Mouse (Mus musculus): ENCODE results near the gene Eif2ak4. TPM values are rescaled to one million over a fixed set of nuclear protein-coding genes. Genes with fewer than 3 reads are reported as not detected.

Gene Eif2ak4
- 10.2 and 13.0 TPM in 2 replicates for polyA plus RNA-seq (2014; fragmentation: Nextera tagmentation; extraction: Ambion mirVana)

- Histone ChIP-seq H3K4me2 (ENCODE audit: low read depth) (peak within 1 kb of the TSS; percentile 59), H3K4me3 (ENCODE audit: low read depth, low read length) (peak within 1 kb of the TSS; percentile 69), H3K9me3 (ENCODE audit: control insufficient read depth, low read length) (no peaks in the 10 kb centered on the region), H3K4me1 (ENCODE audit: control insufficient read depth, insufficient read depth, low read length) (no peaks in the 10 kb centered on the region; the same call in 1 of the 2 replicates), H3K27ac (ENCODE audit: low read depth, low read length) (peak within 1 kb of the TSS; percentile 81), H3K9ac (ENCODE audit: low read length) (peak within 1 kb of the TSS; percentile 87), H3K36me3 (ENCODE audit: control insufficient read depth, insufficient read depth, low read length) (no peaks in the 10 kb centered on the region), H3K27me3 (ENCODE audit: control insufficient read depth, insufficient read depth, low read length) (no peaks in the 10 kb centered on the region)
- DNase-seq (ENCODE audit: low spot score) (peak; percentile 96), ATAC-seq (ENCODE audit: insufficient read depth, low FRiP score, low TSS enrichment) (peak; percentile 94)
- 1% methylated on average over 61 of the region's 61 CpGs for whole genome bisulfite sequencing
Measured at GRCm38 (mm10) chr2:118388341-118389335, at the start of gene Eif2ak4. TSS of gene Eif2ak4 (plus strand) at chr2:118388618.

DNA sequence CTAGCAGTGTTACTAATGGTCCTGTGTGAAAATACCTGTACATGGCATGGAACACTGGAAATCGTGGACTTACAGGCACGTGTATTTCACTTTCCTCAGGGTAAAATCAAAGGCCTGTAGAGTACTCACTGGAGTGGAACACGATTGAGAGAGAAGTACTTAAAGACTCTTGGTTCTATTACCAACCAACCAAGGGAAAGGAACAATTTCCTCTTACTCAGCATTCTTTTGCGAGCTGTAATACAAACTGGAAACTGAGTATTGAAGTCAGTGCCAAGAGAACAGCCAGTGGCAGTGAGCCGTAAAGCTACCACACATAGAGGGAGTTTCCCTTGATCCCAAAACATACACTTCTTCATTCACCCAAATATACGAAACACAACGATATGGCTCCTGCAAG is 47.1 kb upstream of the Eif2ak4 start:
- H3K9me3 ChIP-seq (ENCODE audit: control insufficient read depth, low read length), result no peaks in the 10 kb centered on the region

DNA sequence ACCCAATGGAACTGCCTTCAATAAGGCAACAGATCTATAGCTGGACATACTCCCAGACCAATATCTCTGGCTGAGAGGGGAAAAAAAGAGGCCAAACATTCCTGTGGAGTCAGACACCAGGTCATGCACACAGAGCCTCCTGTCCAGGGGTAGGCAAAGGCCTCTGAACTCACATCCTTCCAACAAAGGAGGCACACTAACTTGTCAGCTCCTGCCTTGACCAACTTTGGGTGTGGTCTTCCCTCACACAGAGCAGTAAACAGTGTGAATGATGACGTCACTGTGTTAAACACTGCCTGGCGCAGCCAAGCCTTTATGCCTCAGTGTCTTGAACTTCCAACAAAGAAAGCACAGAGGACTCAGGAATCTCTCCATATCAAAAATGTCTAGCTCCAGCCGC is 44.5 kb upstream of the Eif2ak4 start:
- WGBS, result 73% methylated on average over 3 of the region's 3 CpGs
- no peak overlapping the region for H3K9ac ChIP-seq (ENCODE audit: low read length)
- no peak overlapping the region for H3K27ac ChIP-seq (ENCODE audit: low read depth, low read length)
- no peaks in the 10 kb centered on the region for H3K36me3 ChIP-seq (ENCODE audit: control insufficient read depth, insufficient read depth, low read length)
- no peak overlapping the region for H3K4me3 ChIP-seq (ENCODE audit: low read depth, low read length)
- H3K4me1 ChIP-seq (ENCODE audit: control insufficient read depth, insufficient read depth, low read length), result no peaks in the 10 kb centered on the region
- no peak overlapping the region for H3K4me2 ChIP-seq (ENCODE audit: low read depth)
- ATAC-seq (ENCODE audit: insufficient read depth, low FRiP score, low TSS enrichment) (no peak), DNase-seq (ENCODE audit: low spot score) (no peak)
- no peaks in the 10 kb centered on the region for H3K27me3 ChIP-seq (ENCODE audit: control insufficient read depth, insufficient read depth, low read length)
- no peaks in the 10 kb centered on the region for H3K9me3 ChIP-seq (ENCODE audit: control insufficient read depth, low read length)

More for the DNA sequence above, 47.1 kb upstream of the Eif2ak4 start:
- WGBS, result 87% methylated on average over 7 of the region's 7 CpGs
- DNase-seq (ENCODE audit: low spot score) (no peak), ATAC-seq (ENCODE audit: insufficient read depth, low FRiP score, low TSS enrichment) (no peak)
- no peaks in the 10 kb centered on the region for H3K27me3 ChIP-seq (ENCODE audit: control insufficient read depth, insufficient read depth, low read length)
- H3K36me3 ChIP-seq (ENCODE audit: control insufficient read depth, insufficient read depth, low read length), result no peaks in the 10 kb centered on the region
- H3K4me3 ChIP-seq (ENCODE audit: low read depth, low read length), result no peak overlapping the region
- no peak overlapping the region for H3K27ac ChIP-seq (ENCODE audit: low read depth, low read length)
- no peak overlapping the region for H3K4me2 ChIP-seq (ENCODE audit: low read depth)
- H3K9ac ChIP-seq (ENCODE audit: low read length), result no peak overlapping the region
- H3K4me1 ChIP-seq (ENCODE audit: control insufficient read depth, insufficient read depth, low read length), result no peaks in the 10 kb centered on the region

GRCm38 (mm10) chr2:118345535-118345934 is 42.9 kb upstream of the Eif2ak4 start:
- Histone ChIP-seq H3K4me1 (ENCODE audit: control insufficient read depth, insufficient read depth, low read length) (no peaks in the 10 kb centered on the region), H3K9ac (ENCODE audit: low read length) (no peak overlapping the region), H3K9me3 (ENCODE audit: control insufficient read depth, low read length) (no peaks in the 10 kb centered on the region), H3K27me3 (ENCODE audit: control insufficient read depth, insufficient read depth, low read length) (no peaks in the 10 kb centered on the region), H3K36me3 (ENCODE audit: control insufficient read depth, insufficient read depth, low read length) (no peaks in the 10 kb centered on the region), H3K4me3 (ENCODE audit: low read depth, low read length) (no peak overlapping the region), H3K4me2 (ENCODE audit: low read depth) (no peak overlapping the region), H3K27ac (ENCODE audit: low read depth, low read length) (no peak overlapping the region)
- ATAC-seq (ENCODE audit: insufficient read depth, low FRiP score, low TSS enrichment), result no peak
- WGBS, result 56% methylated on average over 1 of the region's 1 CpGs
- no peak for DNase-seq (ENCODE audit: low spot score)

DNA sequence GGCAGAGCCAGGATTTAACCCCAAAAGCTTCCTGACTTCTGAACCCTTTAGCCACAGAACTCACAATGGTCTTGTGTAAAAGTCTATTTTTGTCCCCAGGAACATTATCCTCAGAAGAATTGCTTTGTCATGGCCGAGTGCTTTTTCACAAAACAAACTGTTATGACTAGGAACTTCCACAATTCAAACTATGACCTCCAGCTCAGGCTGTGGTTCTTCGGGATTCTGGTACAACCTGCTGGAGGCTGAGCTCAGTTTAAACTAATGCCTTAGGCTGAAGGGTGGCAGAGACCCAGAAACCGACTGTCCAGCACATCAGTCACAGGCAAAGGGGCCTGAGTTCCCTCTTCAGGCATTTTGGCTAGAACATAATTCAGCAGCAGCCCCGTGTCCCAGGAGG is 34.9 kb upstream of the Eif2ak4 start:
- 58% methylated on average over 4 of the region's 4 CpGs for WGBS
- DNase-seq (ENCODE audit: low spot score), result no peak
- H3K27ac ChIP-seq (ENCODE audit: low read depth, low read length), result no peak overlapping the region

GRCm38 (mm10) chr2:118353916-118354403 is 34.5 kb upstream of the Eif2ak4 start:
- 82% methylated on average over 4 of the region's 4 CpGs for WGBS
- no peak overlapping the region for H3K4me3 ChIP-seq (ENCODE audit: low read depth, low read length)
- no peaks in the 10 kb centered on the region for H3K27me3 ChIP-seq (ENCODE audit: control insufficient read depth, insufficient read depth, low read length)
- ATAC-seq (ENCODE audit: insufficient read depth, low FRiP score, low TSS enrichment) (no peak), DNase-seq (ENCODE audit: low spot score) (no peak)
- no peaks in the 10 kb centered on the region for H3K4me1 ChIP-seq (ENCODE audit: control insufficient read depth, insufficient read depth, low read length)
- H3K36me3 ChIP-seq (ENCODE audit: control insufficient read depth, insufficient read depth, low read length), result no peaks in the 10 kb centered on the region
- no peak overlapping the region for H3K4me2 ChIP-seq (ENCODE audit: low read depth)
- H3K9ac ChIP-seq (ENCODE audit: low read length), result no peak overlapping the region
- no peak overlapping the region for H3K27ac ChIP-seq (ENCODE audit: low read depth, low read length)
- H3K9me3 ChIP-seq (ENCODE audit: control insufficient read depth, low read length), result no peaks in the 10 kb centered on the region

More for the DNA sequence above, 34.9 kb upstream of the Eif2ak4 start:
- H3K4me2 ChIP-seq (ENCODE audit: low read depth), result no peak overlapping the region
- H3K4me3 ChIP-seq (ENCODE audit: low read depth, low read length), result no peak overlapping the region
- H3K9me3 ChIP-seq (ENCODE audit: control insufficient read depth, low read length), result no peaks in the 10 kb centered on the region
- H3K36me3 ChIP-seq (ENCODE audit: control insufficient read depth, insufficient read depth, low read length), result no peaks in the 10 kb centered on the region
- H3K27me3 ChIP-seq (ENCODE audit: control insufficient read depth, insufficient read depth, low read length), result no peaks in the 10 kb centered on the region
- no peaks in the 10 kb centered on the region for H3K4me1 ChIP-seq (ENCODE audit: control insufficient read depth, insufficient read depth, low read length)
- H3K9ac ChIP-seq (ENCODE audit: low read length), result no peak overlapping the region
- no peak for ATAC-seq (ENCODE audit: insufficient read depth, low FRiP score, low TSS enrichment)

DNA sequence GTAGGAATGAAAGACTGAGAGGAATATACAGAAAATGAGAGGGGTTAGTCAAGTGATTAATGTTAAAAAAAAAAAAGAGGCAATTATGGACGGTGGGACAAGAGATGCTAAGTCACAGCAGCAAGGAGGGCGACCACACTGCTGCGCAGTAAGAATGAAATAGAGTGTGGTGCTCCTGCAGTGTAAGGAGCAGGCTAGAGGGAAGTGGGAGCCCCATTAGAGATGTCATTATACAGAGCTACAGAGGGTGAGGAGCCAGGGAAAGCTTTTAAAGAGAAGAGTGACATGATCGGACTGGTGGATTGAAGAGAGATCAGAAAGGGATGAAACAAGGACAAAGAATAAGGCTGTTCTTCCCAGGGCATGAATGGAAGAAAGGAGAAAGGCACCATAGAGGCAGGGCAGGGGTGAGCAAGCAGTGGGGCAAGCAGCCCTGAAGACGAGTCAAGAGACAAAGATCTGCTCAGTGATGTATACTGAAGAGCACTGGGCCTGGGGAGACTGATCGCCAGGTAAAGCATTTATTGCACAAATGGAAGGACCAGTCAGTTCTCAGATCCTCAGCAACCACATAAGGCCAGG is 33.2 kb upstream of the Eif2ak4 start:
- Histone ChIP-seq H3K36me3 (ENCODE audit: control insufficient read depth, insufficient read depth, low read length) (no peaks in the 10 kb centered on the region), H3K4me1 (ENCODE audit: control insufficient read depth, insufficient read depth, low read length) (no peaks in the 10 kb centered on the region), H3K27me3 (ENCODE audit: control insufficient read depth, insufficient read depth, low read length) (no peaks in the 10 kb centered on the region), H3K27ac (ENCODE audit: low read depth, low read length) (no peak overlapping the region), H3K9ac (ENCODE audit: low read length) (no peak overlapping the region), H3K4me3 (ENCODE audit: low read depth, low read length) (no peak overlapping the region), H3K9me3 (ENCODE audit: control insufficient read depth, low read length) (no peaks in the 10 kb centered on the region), H3K4me2 (ENCODE audit: low read depth) (no peak overlapping the region)
- 75% methylated on average over 6 of the region's 6 CpGs for WGBS
- no peak for ATAC-seq (ENCODE audit: insufficient read depth, low FRiP score, low TSS enrichment)
- DNase-seq (ENCODE audit: low spot score), result no peak

GRCm38 (mm10) chr2:118371841-118372240 is 16.6 kb upstream of the Eif2ak4 start:
- Histone ChIP-seq H3K4me1 (ENCODE audit: control insufficient read depth, insufficient read depth, low read length) (no peaks in the 10 kb centered on the region), H3K9me3 (ENCODE audit: control insufficient read depth, low read length) (no peaks in the 10 kb centered on the region), H3K4me3 (ENCODE audit: low read depth, low read length) (no peak overlapping the region), H3K27me3 (ENCODE audit: control insufficient read depth, insufficient read depth, low read length) (peaks cover 13% of the 10 kb centered on the region), H3K27ac (ENCODE audit: low read depth, low read length) (no peak overlapping the region), H3K36me3 (ENCODE audit: control insufficient read depth, insufficient read depth, low read length) (no peaks in the 10 kb centered on the region), H3K9ac (ENCODE audit: low read length) (no peak overlapping the region), H3K4me2 (ENCODE audit: low read depth) (no peak overlapping the region)
- no peak for ATAC-seq (ENCODE audit: insufficient read depth, low FRiP score, low TSS enrichment)
- DNase-seq (ENCODE audit: low spot score), result no peak
- 56% methylated on average over 1 of the region's 1 CpGs for WGBS

All from neural tube, embryonic 11.5 days (tissue).